Comparison of ENCODE assay signal across 10 mouse cellular contexts in the genomic region with DNA sequence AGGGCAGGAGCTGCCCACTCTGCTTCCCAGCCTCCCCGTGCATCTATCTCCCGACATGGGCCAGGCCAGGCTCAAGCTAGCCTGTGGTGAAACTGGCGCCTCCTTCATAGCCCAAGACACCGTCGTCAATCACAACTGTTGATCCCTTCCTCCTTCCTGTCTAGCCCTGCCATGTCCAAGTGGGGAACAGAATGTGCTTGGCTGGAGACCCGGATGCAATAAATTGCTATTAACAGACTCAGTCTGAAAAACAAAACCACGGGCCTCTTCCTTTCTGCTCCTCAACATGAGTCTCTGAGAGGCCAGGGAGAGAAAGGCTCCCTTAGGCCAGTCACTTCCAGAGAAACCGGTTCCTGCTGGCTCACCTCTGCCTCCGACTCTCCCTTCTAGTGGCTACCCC. TPM values are rescaled to one million over a fixed set of nuclear protein-coding genes. Genes with fewer than 3 reads are reported as not detected.
DNase-seq lines count a peak whose midpoint lies in the region; ATAC-seq lines count a peak whose summit lies in the region.
"Had no signal": no experiment of that assay in that cellular context is flagged by ENCODE, and none has a peak within 500 bp of the region (broad histone marks: within the 10 kb centered on the region; RNA-seq: fewer than 3 reads in every experiment).

No protein-coding gene starts in this region.

- DNase-seq in heart, embryonic 10.5 days (ENCODE audit: low spot score), result no peak
- peak; percentile 74 to 87 for DNase-seq in kidney, postnatal 25 days
- DNase-seq in cerebellum, adult 11 months, result no peak
- no peak for DNase-seq in urinary bladder, adult 18-20 months (ENCODE audit: low spot score in 2 of 2)
- DNase-seq: thymus, adult 2 months had no signal

- H3K27ac ChIP-seq in heart, embryonic 10.5 days, result 0 out of 2 replicates have a peak overlapping the region, but pooled peaks have one; percentile 4
- no peak overlapping the region for H3K27ac ChIP-seq in heart, embryonic 11.5 days (ENCODE audit: low read depth, low read length)
- peak overlapping the region; percentile 71 for H3K27ac ChIP-seq in intestine, embryonic 16.5 days (ENCODE audit: low read length)
- H3K27ac ChIP-seq in stomach, embryonic 15.5 days, result peak overlapping the region; percentile 40; the same call in 1 of the 2 replicates
- no peak overlapping the region for H3K27ac ChIP-seq in midbrain, embryonic 16.5 days (ENCODE audit: low read length)
- H3K27ac ChIP-seq: liver, embryonic 12.5 days had no signal

- no peak overlapping the region for H3K4me2 ChIP-seq in heart, embryonic 11.5 days
- no peak overlapping the region for H3K4me2 ChIP-seq in intestine, embryonic 16.5 days (ENCODE audit: low read depth, low read length)
- no peak overlapping the region for H3K4me2 ChIP-seq in stomach, embryonic 15.5 days
- H3K4me2 ChIP-seq in midbrain, embryonic 16.5 days (ENCODE audit: low read length), result no peak overlapping the region
- H3K4me2 ChIP-seq: liver, embryonic 12.5 days had no signal

- no peaks in the 10 kb centered on the region for H3K9me3 ChIP-seq in heart, embryonic 10.5 days
- H3K9me3 ChIP-seq in heart, embryonic 11.5 days (replicated peaks; ENCODE audit: control insufficient read depth, low read length), result no peaks in the 10 kb centered on the region
- no peaks in the 10 kb centered on the region for H3K9me3 ChIP-seq in intestine, embryonic 16.5 days (ENCODE audit: control insufficient read depth, low read length)
- H3K9me3 ChIP-seq in stomach, embryonic 15.5 days, result no peaks in the 10 kb centered on the region
- no peaks in the 10 kb centered on the region for H3K9me3 ChIP-seq in midbrain, embryonic 16.5 days (replicated peaks; ENCODE audit: control insufficient read depth, low read length, poor library complexity, severe bottlenecking)
- H3K9me3 ChIP-seq: liver, embryonic 12.5 days had no signal

- H3K36me3 ChIP-seq in heart, embryonic 10.5 days, result no peaks in the 10 kb centered on the region
- H3K36me3 ChIP-seq in heart, embryonic 11.5 days (ENCODE audit: control insufficient read depth, insufficient read depth, low read length), result no peaks in the 10 kb centered on the region
- no peaks in the 10 kb centered on the region for H3K36me3 ChIP-seq in intestine, embryonic 16.5 days (ENCODE audit: control insufficient read depth, insufficient read depth, low read length)
- no peaks in the 10 kb centered on the region for H3K36me3 ChIP-seq in stomach, embryonic 15.5 days
- no peaks in the 10 kb centered on the region for H3K36me3 ChIP-seq in midbrain, embryonic 16.5 days (ENCODE audit: control insufficient read depth, insufficient read depth, low read length)
- H3K36me3 ChIP-seq: liver, embryonic 12.5 days had no signal

- H3K27me3 ChIP-seq in heart, embryonic 10.5 days (ENCODE audit: insufficient read depth, poor library complexity, severe bottlenecking), result no peaks in the 10 kb centered on the region
- no peaks in the 10 kb centered on the region for H3K27me3 ChIP-seq in heart, embryonic 11.5 days (ENCODE audit: control insufficient read depth, insufficient read depth, low read length)
- H3K27me3 ChIP-seq in intestine, embryonic 16.5 days (replicated peaks; ENCODE audit: control insufficient read depth, insufficient read depth, low read length), result no peaks in the 10 kb centered on the region
- H3K27me3 ChIP-seq in stomach, embryonic 15.5 days (replicated peaks), result no peaks in the 10 kb centered on the region
- no peaks in the 10 kb centered on the region for H3K27me3 ChIP-seq in midbrain, embryonic 16.5 days (ENCODE audit: control insufficient read depth, insufficient read depth, low read depth, low read length)

- no peak for ATAC-seq in heart, embryonic 11.5 days (replicated peaks; ENCODE audit: insufficient number of reproducible peaks, low FRiP score, low TSS enrichment)
- ATAC-seq in intestine, embryonic 16.5 days, result peak; percentile 27; the same call in 1 of the 2 replicates
- ATAC-seq in stomach, embryonic 15.5 days (ENCODE audit: insufficient read depth, low FRiP score, low read depth), result no peak
- ATAC-seq in midbrain, embryonic 16.5 days, result no peak
- ATAC-seq: liver, embryonic 12.5 days had no signal

- no peak overlapping the region for H3K4me3 ChIP-seq in heart, embryonic 10.5 days
- H3K4me3 ChIP-seq in heart, embryonic 11.5 days (ENCODE audit: low read depth, low read length), result no peak overlapping the region
- no peak overlapping the region for H3K4me3 ChIP-seq in intestine, embryonic 16.5 days (ENCODE audit: low read length)
- H3K4me3 ChIP-seq in stomach, embryonic 15.5 days (replicated peaks), result no peak overlapping the region
- no peak overlapping the region for H3K4me3 ChIP-seq in midbrain, embryonic 16.5 days (ENCODE audit: low read depth, low read length)
- H3K4me3 ChIP-seq: liver, embryonic 12.5 days had no signal

- H3K4me1 ChIP-seq in heart, embryonic 10.5 days, result peaks cover 78% of the 10 kb centered on the region
- peaks cover 18% of the 10 kb centered on the region for H3K4me1 ChIP-seq in heart, embryonic 11.5 days (ENCODE audit: control insufficient read depth, insufficient read depth, low read length)
- peaks cover 66% of the 10 kb centered on the region for H3K4me1 ChIP-seq in intestine, embryonic 16.5 days (ENCODE audit: control insufficient read depth, insufficient read depth, low read length)
- peaks cover 42% of the 10 kb centered on the region for H3K4me1 ChIP-seq in stomach, embryonic 15.5 days
- peaks cover 8% of the 10 kb centered on the region; the same call in 1 of the 2 replicates for H3K4me1 ChIP-seq in midbrain, embryonic 16.5 days (ENCODE audit: control insufficient read depth, insufficient read depth, low read length)

- 75% methylated on average over 9 of the region's 9 CpGs for WGBS in heart, embryonic 10.5 days
- WGBS in heart, embryonic 11.5 days (ENCODE audit: insufficient replicate concordance), result 69% methylated on average over 9 of the region's 9 CpGs
- WGBS in intestine, embryonic 16.5 days, result 40% methylated on average over 9 of the region's 9 CpGs
- 47% methylated on average over 9 of the region's 9 CpGs for WGBS in stomach, embryonic 15.5 days
- WGBS in midbrain, embryonic 16.5 days, result 83% methylated on average over 9 of the region's 9 CpGs

- H3K9ac ChIP-seq in heart, embryonic 11.5 days (ENCODE audit: low read depth, low read length), result no peak overlapping the region
- peak overlapping the region; percentile 17 for H3K9ac ChIP-seq in intestine, embryonic 16.5 days (ENCODE audit: low read depth, low read length)
- no peak overlapping the region for H3K9ac ChIP-seq in stomach, embryonic 15.5 days
- H3K9ac ChIP-seq in midbrain, embryonic 16.5 days (ENCODE audit: low read depth, low read length), result no peak overlapping the region
- H3K9ac ChIP-seq: liver, embryonic 12.5 days had no signal

RNA-seq across cellular contexts. Expression of a gene that starts 11.2 kb away (rescaled TPM):
- 4.2 and 8.5 TPM in 2 replicates for polyA plus RNA-seq in heart, embryonic 10.5 days (2016; fragmentation: Nextera tagmentation; extraction: Ambion mirVana)
- polyA plus RNA-seq in heart, embryonic 11.5 days (2014; fragmentation: Nextera tagmentation; extraction: Ambion mirVana), result 3.3 and 3.7 TPM in 2 replicates
- polyA plus RNA-seq in intestine, embryonic 16.5 days (2015; fragmentation: Nextera tagmentation; extraction: Ambion mirVana), result 5.5 and 7.0 TPM in 2 replicates
- 6.8 and 7.9 TPM in 2 replicates for polyA plus RNA-seq in stomach, embryonic 15.5 days (2015; fragmentation: Nextera tagmentation; extraction: Ambion mirVana)
- polyA plus RNA-seq in midbrain, embryonic 16.5 days (2015; fragmentation: Nextera tagmentation; extraction: Ambion mirVana), result 5.3 and 7.4 TPM in 2 replicates

RNA-seq across cellular contexts. Expression of a gene that starts 49.6 kb away (rescaled TPM):
- 1.5 and 2.1 TPM in 2 replicates for polyA plus RNA-seq in heart, embryonic 10.5 days (2016; fragmentation: Nextera tagmentation; extraction: Ambion mirVana)
- polyA plus RNA-seq in heart, embryonic 11.5 days (2014; fragmentation: Nextera tagmentation; extraction: Ambion mirVana), result 1.5 TPM in 2 replicates
- 3.0 and 3.5 TPM in 2 replicates for polyA plus RNA-seq in intestine, embryonic 16.5 days (2015; fragmentation: Nextera tagmentation; extraction: Ambion mirVana)
- 4.0 and 6.4 TPM in 2 replicates for polyA plus RNA-seq in stomach, embryonic 15.5 days (2015; fragmentation: Nextera tagmentation; extraction: Ambion mirVana)
- 24.6 and 26.5 TPM in 2 replicates for polyA plus RNA-seq in midbrain, embryonic 16.5 days (2015; fragmentation: Nextera tagmentation; extraction: Ambion mirVana)

Comparison
In these comparisons a context has a peak if more than half of its experiments do, and no peak if none do; other contexts are left out.
1. H3K27ac ChIP-seq: peak in heart, embryonic 10.5 days (single experiment), intestine, embryonic 16.5 days (single experiment) and stomach, embryonic 15.5 days (single experiment); none in heart, embryonic 11.5 days (single experiment) and midbrain, embryonic 16.5 days (single experiment).
2. DNase-seq: peak in kidney, postnatal 25 days (2 of 2); none in heart, embryonic 10.5 days (single experiment), cerebellum, adult 11 months (single experiment) and urinary bladder, adult 18-20 months (0 of 2).